In the genomic region with DNA sequence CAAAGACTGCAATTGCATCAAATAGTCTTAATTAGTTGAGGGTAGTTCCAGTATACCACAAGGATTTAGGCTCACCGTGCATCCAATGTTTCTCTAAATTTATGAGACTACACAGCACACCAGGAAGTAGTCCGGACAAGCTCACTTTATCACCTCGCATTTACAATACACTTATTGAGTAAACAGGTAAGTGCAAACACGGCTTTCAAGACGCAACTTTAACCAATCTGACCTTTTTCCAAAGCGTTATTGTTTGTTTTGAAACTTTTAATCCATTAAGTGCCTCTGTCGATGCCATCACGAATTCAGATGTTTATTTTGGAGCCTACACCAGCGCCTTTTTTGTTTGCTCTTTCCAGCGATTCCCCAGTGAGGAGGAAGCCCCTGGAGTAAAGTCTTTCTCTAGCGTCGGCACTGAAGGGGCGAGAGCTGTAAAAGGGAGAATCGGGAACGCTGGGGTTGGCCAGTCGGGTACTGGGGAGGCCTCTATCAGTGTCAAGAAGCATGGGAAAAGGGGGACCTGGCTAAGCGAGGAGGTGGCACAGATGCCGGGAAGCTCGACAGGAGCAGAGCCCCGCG, we compare ENCODE assay signal across 8 mouse cellular contexts. TPM values are rescaled to one million over a fixed set of nuclear protein-coding genes. Genes with fewer than 3 reads are reported as not detected.
A peak's percentile ranks its signal among the peaks of the same experiment; 100 is the strongest.
DNase-seq lines count a peak whose midpoint lies in the region; ATAC-seq and TF ChIP-seq lines count a peak whose summit lies in the region.

No protein-coding gene starts in this region.

- peak; percentile 57 for DNase-seq in kidney, postnatal 0 days (ENCODE audit: low spot score)
- no peak for DNase-seq in kidney, adult 18-20 months
- DNase-seq in right cerebral cortex, postnatal 14 days, result no peak
- no peak for DNase-seq in thymus, postnatal 0 days (ENCODE audit: low spot score)
- DNase-seq in adrenal gland, adult 2 months, result no peak

- peak overlapping the region; percentile 81 for H3K9ac ChIP-seq in kidney, postnatal 0 days (ENCODE audit: low read depth, low read length)
- peak overlapping the region; percentile 94 for H3K9ac ChIP-seq in intestine, embryonic 16.5 days (ENCODE audit: low read depth, low read length)
- peak overlapping the region; percentile 86 for H3K9ac ChIP-seq in neural tube, embryonic 12.5 days

- peak overlapping the region; percentile 81 for H3K4me3 ChIP-seq in kidney, postnatal 0 days (replicated peaks; ENCODE audit: low read depth, low read length)
- H3K4me3 ChIP-seq in brown adipose tissue, adult 24 weeks (ENCODE audit: insufficient read depth, low read depth, low read length), result peak overlapping the region; percentile 91
- peak overlapping the region; percentile 87 for H3K4me3 ChIP-seq in intestine, embryonic 16.5 days (ENCODE audit: low read length)
- H3K4me3 ChIP-seq in neural tube, embryonic 12.5 days, result peak overlapping the region; percentile 83

- peak overlapping the region; percentile 95 for H3K27ac ChIP-seq in kidney, postnatal 0 days
- H3K27ac ChIP-seq in brown adipose tissue, adult 24 weeks (replicated peaks; ENCODE audit: low read depth, low read length), result peak overlapping the region; percentile 87
- peak overlapping the region; percentile 97 for H3K27ac ChIP-seq in intestine, embryonic 16.5 days (ENCODE audit: low read length)
- peak overlapping the region; percentile 68; the same call in 1 of the 2 replicates for H3K27ac ChIP-seq in neural tube, embryonic 12.5 days

- WGBS in kidney, postnatal 0 days, result under 1% methylated on average over 21 of the region's 21 CpGs
- under 1% methylated on average over 21 of the region's 21 CpGs for WGBS in intestine, embryonic 16.5 days
- 1% methylated on average over 21 of the region's 21 CpGs for WGBS in neural tube, embryonic 12.5 days

- peaks cover 6% of the 10 kb centered on the region; the same call in 1 of the 2 replicates for H3K4me1 ChIP-seq in kidney, postnatal 0 days (replicated peaks; ENCODE audit: insufficient read depth, low read length)
- peaks cover 5% of the 10 kb centered on the region; the same call in 1 of the 2 replicates for H3K4me1 ChIP-seq in brown adipose tissue, adult 24 weeks (ENCODE audit: control insufficient read depth, insufficient read depth, insufficient read length, low read length)
- peaks cover 8% of the 10 kb centered on the region for H3K4me1 ChIP-seq in intestine, embryonic 16.5 days (ENCODE audit: control insufficient read depth, insufficient read depth, low read length)
- peaks cover 18% of the 10 kb centered on the region for H3K4me1 ChIP-seq in neural tube, embryonic 12.5 days

- no peak for TF ChIP-seq CTCF in kidney, postnatal 0 days (IDR thresholded peaks at IDR 0.05; ENCODE audit: low read depth)

- no peaks in the 10 kb centered on the region for H3K9me3 ChIP-seq in kidney, postnatal 0 days (replicated peaks; ENCODE audit: low read length)
- H3K9me3 ChIP-seq in intestine, embryonic 16.5 days (ENCODE audit: control insufficient read depth, low read length), result no peaks in the 10 kb centered on the region
- no peaks in the 10 kb centered on the region for H3K9me3 ChIP-seq in neural tube, embryonic 12.5 days

- peaks cover 32% of the 10 kb centered on the region for H3K36me3 ChIP-seq in kidney, postnatal 0 days (ENCODE audit: insufficient read depth, low read length)
- H3K36me3 ChIP-seq in intestine, embryonic 16.5 days (ENCODE audit: control insufficient read depth, insufficient read depth, low read length), result peaks cover 11% of the 10 kb centered on the region; the same call in 1 of the 2 replicates
- H3K36me3 ChIP-seq in neural tube, embryonic 12.5 days, result peaks cover 50% of the 10 kb centered on the region

- no peak for ATAC-seq in kidney, postnatal 0 days (replicated peaks; ENCODE audit: low FRiP score, low read depth)
- no peak for ATAC-seq in intestine, embryonic 16.5 days
- ATAC-seq in neural tube, embryonic 12.5 days (ENCODE audit: low FRiP score, low read depth), result no peak

- no peaks in the 10 kb centered on the region for H3K27me3 ChIP-seq in kidney, postnatal 0 days (ENCODE audit: insufficient read depth, low read length)
- H3K27me3 ChIP-seq in intestine, embryonic 16.5 days (replicated peaks; ENCODE audit: control insufficient read depth, insufficient read depth, low read length), result no peaks in the 10 kb centered on the region
- H3K27me3 ChIP-seq in neural tube, embryonic 12.5 days (replicated peaks), result no peaks in the 10 kb centered on the region

- H3K4me2 ChIP-seq in kidney, postnatal 0 days (ENCODE audit: low read length), result peak overlapping the region; percentile 69
- H3K4me2 ChIP-seq in intestine, embryonic 16.5 days (ENCODE audit: low read depth, low read length), result peak overlapping the region; percentile 72
- peak overlapping the region; percentile 78 for H3K4me2 ChIP-seq in neural tube, embryonic 12.5 days (replicated peaks)

RNA-seq across cellular contexts. Expression of a gene that starts 0.7 kb away (rescaled TPM):
- 5.1 and 7.4 TPM in 2 replicates for polyA plus RNA-seq in kidney, postnatal 0 days (2015; fragmentation: Nextera tagmentation; extraction: Ambion mirVana)
- 1.9 and 2.6 TPM in 2 replicates for polyA plus RNA-seq in brown adipose tissue, adult 24 weeks (2012; ENCODE audit: insufficient read depth, insufficient read length, missing spikeins)
- 3.4 and 4.3 TPM in 2 replicates for polyA plus RNA-seq in intestine, embryonic 16.5 days (2015; fragmentation: Nextera tagmentation; extraction: Ambion mirVana)
- polyA plus RNA-seq in neural tube, embryonic 12.5 days (2016; fragmentation: Nextera tagmentation; extraction: Ambion mirVana), result 8.7 and 10.3 TPM in 2 replicates
- 4.1 and 5.2 TPM in 2 replicates for polyA plus RNA-seq in thymus, postnatal 0 days (2015; fragmentation: Nextera tagmentation; extraction: Ambion mirVana)
- total RNA-seq in adrenal gland, adult 2 months (2021), result 10 to 100 TPM; 13.1 to 16.0 TPM
- polyA plus RNA-seq in adrenal gland, adult 2 months (2012; rRNA removed), result 0.45 and 0.57 TPM in 2 replicates

RNA-seq across cellular contexts. Expression of a gene that starts 36.5 kb away (rescaled TPM):
- polyA plus RNA-seq in kidney, postnatal 0 days (2015; fragmentation: Nextera tagmentation; extraction: Ambion mirVana), result 23.5 and 25.8 TPM in 2 replicates
- 27.5 and 31.3 TPM in 2 replicates for polyA plus RNA-seq in brown adipose tissue, adult 24 weeks (2012; ENCODE audit: insufficient read depth, insufficient read length, missing spikeins)
- polyA plus RNA-seq in intestine, embryonic 16.5 days (2015; fragmentation: Nextera tagmentation; extraction: Ambion mirVana), result 43.1 and 47.5 TPM in 2 replicates
- polyA plus RNA-seq in neural tube, embryonic 12.5 days (2016; fragmentation: Nextera tagmentation; extraction: Ambion mirVana), result 35.2 and 39.5 TPM in 2 replicates
- polyA plus RNA-seq in thymus, postnatal 0 days (2015; fragmentation: Nextera tagmentation; extraction: Ambion mirVana), result 27.0 and 29.2 TPM in 2 replicates
- total RNA-seq in adrenal gland, adult 2 months (2021), result 10 to 100 TPM; 26.5 to 27.4 TPM
- polyA plus RNA-seq in adrenal gland, adult 2 months (2012; rRNA removed), result 6.9 and 11.5 TPM in 2 replicates

RNA-seq across cellular contexts. Expression of a gene that starts 36.6 kb away (rescaled TPM):
- 16.7 and 17.8 TPM in 2 replicates for polyA plus RNA-seq in kidney, postnatal 0 days (2015; fragmentation: Nextera tagmentation; extraction: Ambion mirVana)
- polyA plus RNA-seq in brown adipose tissue, adult 24 weeks (2012; ENCODE audit: insufficient read depth, insufficient read length, missing spikeins), result 1.3 and 1.5 TPM in 2 replicates
- polyA plus RNA-seq in intestine, embryonic 16.5 days (2015; fragmentation: Nextera tagmentation; extraction: Ambion mirVana), result 21.0 and 26.1 TPM in 2 replicates
- polyA plus RNA-seq in neural tube, embryonic 12.5 days (2016; fragmentation: Nextera tagmentation; extraction: Ambion mirVana), result 23.0 and 23.7 TPM in 2 replicates
- 51.9 and 57.7 TPM in 2 replicates for polyA plus RNA-seq in thymus, postnatal 0 days (2015; fragmentation: Nextera tagmentation; extraction: Ambion mirVana)
- total RNA-seq in adrenal gland, adult 2 months (2021), result 1 to 10 TPM; 1.8 to 2.5 TPM
- 0.19 and 0.35 TPM in 2 replicates for polyA plus RNA-seq in adrenal gland, adult 2 months (2012; rRNA removed)

RNA-seq across cellular contexts. Expression of a gene that starts 55.6 kb away (rescaled TPM):
- 1.8 TPM in 2 replicates for polyA plus RNA-seq in kidney, postnatal 0 days (2015; fragmentation: Nextera tagmentation; extraction: Ambion mirVana)
- polyA plus RNA-seq in brown adipose tissue, adult 24 weeks (2012; ENCODE audit: insufficient read depth, insufficient read length, missing spikeins), result 3.2 TPM in 1 of 2 replicates, not detected in the other
- 5.4 and 16.6 TPM in 2 replicates for polyA plus RNA-seq in intestine, embryonic 16.5 days (2015; fragmentation: Nextera tagmentation; extraction: Ambion mirVana)
- polyA plus RNA-seq in neural tube, embryonic 12.5 days (2016; fragmentation: Nextera tagmentation; extraction: Ambion mirVana), result 2.4 and 2.5 TPM in 2 replicates
- polyA plus RNA-seq in thymus, postnatal 0 days (2015; fragmentation: Nextera tagmentation; extraction: Ambion mirVana), result 2.1 and 2.7 TPM in 2 replicates
- total RNA-seq in adrenal gland, adult 2 months (2021), result 1 to 10 TPM in 1 of 2 experiments, under 1 TPM in 1; 0.62 to 9.3 TPM
- polyA plus RNA-seq in adrenal gland, adult 2 months (2012; rRNA removed), result 0.42 and 5.0 TPM in 2 replicates
